Mouse (Mus musculus): ENCODE measurements at regions not wholly inside any gene's neighbourhood (a gene's known extent, or its start where the extent isn't known, plus 50 kb on each side); places are given as distances from the start of the nearest gene placed in this dataset.

DNA sequence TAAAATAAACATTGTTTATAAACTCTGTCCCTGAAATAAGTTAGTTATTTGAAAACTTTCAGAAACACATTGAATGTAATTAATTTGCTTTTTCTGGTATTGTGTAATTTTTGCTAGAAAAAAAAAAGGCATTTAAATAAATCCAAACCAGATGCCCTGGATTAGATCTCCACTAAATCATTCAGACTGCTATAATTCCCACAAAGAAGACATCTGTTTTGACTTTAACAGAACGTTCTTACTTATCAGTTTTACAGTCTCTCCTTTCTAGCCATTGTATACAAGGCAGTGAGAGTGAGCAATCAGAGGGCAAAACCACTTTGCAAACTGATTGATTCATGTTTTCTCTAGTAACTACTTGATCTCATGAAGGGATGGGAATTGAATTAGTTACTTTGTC lies 478.8 kb downstream of the Slitrk6 start:
- DNase-seq (ENCODE audit: low spot score): no peak

DNA sequence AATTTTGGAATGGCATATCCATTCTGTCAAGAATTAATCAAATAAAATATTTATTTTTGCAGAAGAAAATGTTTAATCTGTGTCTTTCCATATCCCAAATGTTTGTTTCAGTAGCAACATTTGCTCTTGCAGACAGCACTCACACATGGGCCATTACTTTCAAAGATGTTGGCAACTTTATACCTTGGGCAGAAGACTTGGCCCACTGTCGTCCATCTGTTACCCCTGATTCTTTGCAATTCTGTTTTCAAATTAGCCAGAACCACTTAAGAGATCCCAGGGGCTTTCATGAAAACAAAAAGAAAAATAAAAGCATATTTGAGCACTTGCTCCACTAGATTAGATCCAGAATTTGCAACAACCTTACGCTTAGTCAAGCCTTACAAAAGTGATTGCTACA lies 483.7 kb downstream of the Slitrk6 start:
- DNase-seq (ENCODE audit: low spot score): no peak

DNA sequence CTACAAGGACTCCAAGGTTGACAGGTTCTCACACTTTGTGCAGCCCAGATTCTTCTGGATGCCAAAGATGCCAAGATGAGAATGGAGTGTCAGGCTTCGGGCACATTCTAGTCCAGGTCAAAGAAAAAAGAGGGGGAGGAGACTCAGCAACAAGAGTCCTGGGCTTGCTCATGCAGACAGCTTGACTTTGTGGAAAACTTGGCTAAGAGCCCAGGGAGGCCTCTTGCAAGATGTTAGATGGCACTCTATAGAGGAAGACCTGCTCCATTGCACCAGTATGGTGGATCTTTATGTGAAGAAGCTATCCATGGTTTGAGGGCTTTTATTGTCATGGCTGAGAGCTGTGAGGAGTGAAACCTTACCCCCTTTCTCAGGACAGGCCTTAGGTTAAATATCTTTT lies 510.5 kb downstream of the Slitrk6 start:
- DNase-seq (ENCODE audit: low spot score): no peak

DNA sequence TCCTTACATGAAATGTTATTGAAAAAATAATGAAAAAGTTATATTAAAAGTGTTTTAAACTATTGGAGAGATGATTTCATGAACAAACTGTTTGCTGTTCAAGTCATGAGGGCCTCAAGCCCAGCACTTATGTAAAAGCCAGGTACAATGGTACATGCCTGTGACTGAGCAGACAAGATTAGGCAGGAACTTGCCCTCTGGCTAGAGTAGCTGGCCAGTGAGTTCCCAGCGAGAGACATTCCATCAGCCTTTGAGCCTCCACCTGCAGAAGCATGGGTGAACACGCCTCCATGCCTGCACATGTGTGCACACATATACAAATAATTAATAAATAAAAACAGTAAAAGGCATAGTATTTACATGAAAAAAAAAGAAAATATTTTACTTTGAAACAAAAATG lies 511.4 kb downstream of the Slitrk6 start:
- no peak for DNase-seq (ENCODE audit: low spot score)

DNA sequence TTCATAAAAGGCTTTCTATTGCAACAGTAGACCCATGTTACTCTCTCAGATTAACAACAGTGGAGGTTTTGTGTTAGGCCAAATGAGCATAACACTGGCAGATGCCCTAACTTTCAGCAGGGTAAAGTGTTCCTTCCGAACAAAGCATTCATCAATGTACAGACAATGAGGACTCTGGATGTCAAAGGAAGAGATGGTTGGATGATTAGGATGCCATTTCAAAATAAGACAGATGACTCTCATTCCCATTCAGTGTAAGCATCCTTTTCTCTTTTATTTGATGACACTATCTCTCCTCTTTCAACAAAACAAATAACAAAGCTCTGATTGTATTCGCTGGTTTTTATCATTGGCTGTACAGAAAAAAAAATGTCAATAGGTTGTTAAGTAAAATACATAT lies 516.1 kb downstream of the Slitrk6 start:
- DNase-seq (ENCODE audit: low spot score): no peak

DNA sequence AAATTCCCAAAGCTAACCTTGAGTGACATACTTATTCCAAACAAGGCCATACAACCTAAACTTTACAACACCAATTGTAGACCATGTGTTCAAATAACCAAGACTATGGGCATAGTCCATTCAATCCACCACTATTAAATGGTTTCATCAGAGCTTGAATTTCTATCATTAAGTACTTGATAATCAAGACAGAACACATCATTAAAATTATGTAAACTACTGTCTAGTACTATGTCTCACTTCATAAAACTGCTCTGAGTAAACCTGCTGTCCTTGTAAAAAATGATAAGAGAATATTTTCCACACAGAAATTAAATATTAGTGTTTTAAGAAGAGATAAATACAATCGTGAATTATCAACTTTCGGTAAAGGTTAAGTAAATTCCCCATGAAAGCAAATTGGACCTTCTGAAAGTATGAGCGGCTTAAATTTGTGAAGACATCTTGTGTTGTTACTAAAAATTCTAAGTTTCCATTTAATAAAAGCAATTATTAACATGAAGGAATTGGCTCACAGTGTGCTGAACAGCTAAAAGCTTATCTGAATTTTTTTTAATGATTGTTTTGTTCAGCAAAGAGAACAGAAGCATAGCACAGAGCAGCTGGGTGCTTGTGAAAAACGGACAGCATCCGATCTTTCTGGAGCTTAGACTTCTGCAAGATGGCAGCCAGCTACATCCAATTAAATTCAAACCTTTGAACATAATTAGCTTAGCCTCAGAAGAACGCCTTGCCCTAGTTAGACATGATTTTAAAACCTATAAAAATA lies 530.1 kb downstream of the Slitrk6 start:
- DNase-seq (ENCODE audit: low spot score): no peak

DNA sequence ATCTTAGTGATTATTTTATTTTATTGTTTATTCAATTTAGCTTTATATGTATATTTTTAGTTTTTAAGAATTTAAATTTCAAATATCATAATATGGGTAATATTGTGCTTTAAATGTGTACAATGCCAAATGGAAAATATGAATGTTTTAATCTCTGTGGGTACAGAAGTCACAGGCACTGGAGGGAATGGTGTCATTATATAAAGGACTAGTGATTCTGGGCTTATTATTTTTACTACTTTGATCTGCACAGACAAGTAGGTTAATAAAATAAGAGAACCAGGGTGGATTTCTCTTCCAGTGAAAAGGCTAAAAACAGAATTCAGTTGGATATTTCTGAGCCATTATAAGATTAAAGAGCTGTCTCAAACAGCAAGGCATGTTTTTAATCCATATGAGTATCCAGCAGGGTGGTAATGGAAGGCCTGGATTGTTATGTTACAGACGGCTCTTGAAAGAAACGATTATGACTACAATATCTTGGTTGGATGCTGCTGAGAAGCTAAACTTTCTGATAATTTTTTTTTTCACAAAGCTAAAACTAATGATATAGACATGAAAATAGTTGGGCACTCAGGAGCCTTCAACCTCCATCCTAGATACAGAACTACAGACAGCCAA lies 563.9 kb downstream of the Slitrk6 start:
- DNase-seq (ENCODE audit: low spot score): no peak

DNA sequence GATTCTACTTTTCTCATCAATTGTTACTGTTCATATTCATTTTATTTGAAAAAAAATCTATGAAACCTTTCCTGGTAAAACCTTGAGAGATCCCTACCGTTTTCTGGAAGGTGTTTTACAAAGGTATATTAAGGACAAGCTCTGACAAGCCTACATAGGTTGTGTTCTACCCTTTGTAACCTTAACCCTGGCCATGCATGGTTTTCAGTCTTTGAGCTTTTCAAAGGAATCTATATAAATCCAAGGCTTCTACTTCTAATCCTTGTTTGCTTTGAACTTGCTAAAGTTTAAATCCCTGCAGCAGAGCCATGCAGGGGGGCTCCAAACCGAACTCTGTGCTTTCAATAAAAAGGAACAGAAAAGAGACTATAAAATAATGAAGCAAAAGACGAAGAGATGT lies 564.5 kb downstream of the Slitrk6 start:
- DNase-seq (ENCODE audit: low spot score): no peak

DNA sequence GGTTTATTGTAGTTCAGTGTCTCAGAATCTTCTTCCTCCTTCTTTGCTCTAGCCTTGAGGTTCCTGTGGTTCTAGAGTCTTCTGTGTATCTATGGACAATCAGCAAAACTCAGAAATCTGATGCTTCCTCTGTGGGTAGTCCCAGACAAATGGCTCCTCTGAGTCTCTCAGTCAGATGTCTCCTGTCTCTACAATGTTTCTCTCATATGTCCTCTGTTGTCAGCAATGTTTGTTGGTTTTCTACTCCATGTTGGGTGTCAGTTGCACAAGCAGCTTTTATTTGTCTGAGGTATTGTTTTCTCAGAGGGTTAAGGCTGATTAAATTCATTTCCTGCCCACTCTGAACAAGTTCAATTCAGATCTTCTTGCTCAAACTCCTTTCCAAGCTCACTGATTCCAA lies 575.8 kb downstream of the Slitrk6 start:
- no peak for DNase-seq (ENCODE audit: low spot score)

DNA sequence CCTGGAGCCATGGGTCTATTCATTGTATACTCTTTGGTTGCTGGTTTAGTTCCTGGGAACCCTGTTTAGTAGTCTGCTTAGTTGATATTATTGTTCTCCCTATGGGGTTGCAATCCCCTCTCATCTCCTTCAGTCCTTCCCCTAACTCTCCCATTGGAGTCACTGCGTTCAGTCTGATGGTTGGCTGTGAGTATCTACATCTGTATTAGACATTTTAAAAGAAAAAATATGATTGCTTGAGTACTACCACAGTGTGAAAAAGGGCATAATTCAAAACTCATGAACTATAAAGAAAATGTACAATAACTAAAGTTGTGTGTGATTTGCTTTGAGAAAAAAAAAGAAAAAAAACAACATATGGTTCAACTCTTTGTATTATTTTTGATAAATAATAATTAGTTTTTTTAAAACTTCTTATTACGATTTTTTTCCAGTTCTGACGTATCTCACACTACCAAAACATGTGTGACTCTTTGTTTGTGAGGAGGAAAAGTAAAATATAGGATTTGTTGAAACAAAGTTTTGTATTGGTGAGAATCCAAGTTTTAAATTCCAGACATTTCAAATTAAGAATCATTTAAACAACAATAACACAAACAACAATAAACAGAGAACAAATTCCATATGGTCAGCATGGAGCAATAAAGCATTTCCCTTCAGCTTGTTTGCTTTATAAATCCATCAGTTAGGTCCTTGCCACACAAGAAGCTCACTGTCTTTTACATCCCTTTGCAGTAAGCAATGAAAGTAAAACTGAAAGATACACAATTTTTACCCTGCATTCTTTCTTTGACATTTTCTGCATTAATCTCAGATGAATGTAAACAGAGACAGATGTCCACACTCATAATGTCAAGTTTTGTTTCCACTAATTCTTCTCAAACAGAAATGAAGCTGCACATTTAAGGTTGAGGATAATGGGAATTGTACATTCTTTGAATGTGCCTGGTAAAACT lies 583.5 kb downstream of the Slitrk6 start:
- DNase-seq (ENCODE audit: low spot score): no peak

DNA sequence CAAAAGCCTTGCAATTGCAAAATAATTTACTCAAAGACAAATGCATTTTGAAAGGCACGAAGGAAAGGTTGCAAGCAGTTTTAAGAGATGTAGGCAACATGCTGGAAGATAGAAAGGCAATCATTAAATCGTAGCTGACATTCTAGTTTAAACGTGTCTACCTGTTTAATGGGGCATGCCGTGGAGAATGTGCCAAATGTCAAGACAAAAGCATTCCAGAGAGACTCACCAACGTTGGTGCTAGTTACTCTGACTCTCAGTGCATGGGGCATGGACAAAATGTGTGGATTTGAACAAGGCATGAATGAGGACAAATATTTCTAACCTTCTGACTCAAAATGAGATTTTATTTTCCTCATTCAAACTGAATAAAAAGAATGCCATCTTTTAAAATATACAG lies 586.3 kb downstream of the Slitrk6 start:
- DNase-seq (ENCODE audit: low spot score): no peak

DNA sequence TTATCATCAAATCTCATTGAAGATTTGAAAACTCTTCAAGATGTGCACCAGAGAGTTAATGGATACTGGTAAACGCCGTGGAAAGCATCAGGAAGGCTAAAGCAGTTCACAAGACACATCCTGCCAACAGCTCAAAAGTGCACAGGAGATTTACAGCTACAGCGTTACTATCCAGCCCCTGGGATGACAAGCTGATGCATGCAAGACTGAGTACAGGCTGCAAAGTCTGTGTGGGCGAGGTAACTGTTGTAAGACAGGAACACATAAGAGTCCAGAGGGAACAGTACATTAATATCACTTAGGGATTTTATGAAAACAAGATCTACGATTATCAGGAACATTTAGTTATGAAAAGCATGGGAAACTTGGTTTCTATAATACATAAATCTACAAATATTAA lies 626.7 kb downstream of the Slitrk6 start:
- DNase-seq (ENCODE audit: low spot score): no peak

DNA sequence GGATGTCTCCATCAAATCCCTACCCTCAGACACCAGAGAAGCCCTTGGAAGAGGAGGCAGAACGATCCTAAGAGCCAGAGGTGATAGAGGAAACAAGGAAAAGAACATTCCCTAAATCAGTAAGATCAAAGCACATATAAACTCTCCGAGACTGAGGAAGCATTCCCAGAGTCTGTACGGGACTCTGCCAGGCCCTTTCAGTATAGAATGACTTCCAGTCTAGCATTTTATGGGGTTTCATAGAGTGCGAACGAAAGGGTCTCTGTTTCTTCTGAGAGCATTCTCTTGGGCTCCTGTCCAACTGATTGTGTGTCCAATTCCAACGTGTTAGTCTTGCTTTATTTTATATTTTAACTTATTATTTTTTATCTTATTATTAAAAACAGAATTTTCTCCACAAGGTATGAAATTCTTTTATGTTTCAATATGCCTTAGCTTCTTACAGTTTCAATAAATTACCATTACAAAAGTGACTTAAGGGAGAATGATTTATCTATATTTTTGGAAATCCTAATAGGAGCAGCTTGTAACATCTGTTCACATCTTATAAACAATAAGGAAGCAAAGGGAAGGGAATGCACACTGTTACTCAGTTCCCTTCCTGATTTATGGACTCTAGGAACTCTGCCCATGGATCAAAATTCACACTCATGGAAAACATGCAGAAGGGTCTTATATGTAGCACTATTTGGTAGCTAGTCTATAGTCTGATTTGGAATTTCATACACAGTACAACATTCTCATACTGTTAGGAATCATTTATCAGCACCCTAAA lies 628.8 kb downstream of the Slitrk6 start:
- DNase-seq (ENCODE audit: low spot score): no peak

DNA sequence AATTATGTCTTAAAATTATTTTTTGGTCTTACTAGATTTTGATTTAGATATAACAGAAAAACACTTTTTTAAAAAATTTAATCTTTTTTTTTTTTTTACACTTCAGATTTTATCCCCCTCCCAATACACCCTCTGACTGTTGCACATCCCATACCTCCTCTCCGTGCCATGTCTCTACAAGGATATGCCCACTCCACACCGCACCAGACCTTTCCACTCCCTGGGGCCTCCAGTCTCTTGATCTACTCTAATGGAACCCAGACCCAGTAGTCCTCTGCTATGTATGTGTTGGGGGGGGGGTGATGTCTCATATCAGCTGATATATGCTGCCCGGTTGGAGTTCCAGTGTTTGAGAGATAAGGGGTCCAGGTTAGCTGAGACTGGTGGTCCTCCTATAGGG lies 632.2 kb downstream of the Slitrk6 start:
- DNase-seq (ENCODE audit: low spot score): no peak

DNA sequence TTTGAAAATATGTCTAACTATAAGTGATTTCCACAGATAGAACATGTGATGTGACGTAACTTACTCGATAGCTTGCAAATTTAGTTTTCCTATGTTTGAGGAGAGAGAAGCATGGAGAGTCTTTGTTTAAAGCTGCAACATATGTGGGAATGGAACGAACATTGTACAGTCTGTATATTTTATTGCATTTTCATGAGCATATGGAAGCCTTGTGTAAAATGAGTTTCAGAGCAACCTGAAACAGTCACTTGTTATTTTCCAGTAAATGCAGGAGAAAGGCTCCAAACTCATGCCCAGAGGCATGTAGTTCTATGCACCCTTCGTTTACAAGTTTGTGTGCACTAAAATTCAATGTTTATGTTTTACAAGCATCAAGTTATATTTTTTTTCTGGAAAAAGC lies 639.4 kb downstream of the Slitrk6 start:
- DNase-seq (ENCODE audit: low spot score): no peak

DNA sequence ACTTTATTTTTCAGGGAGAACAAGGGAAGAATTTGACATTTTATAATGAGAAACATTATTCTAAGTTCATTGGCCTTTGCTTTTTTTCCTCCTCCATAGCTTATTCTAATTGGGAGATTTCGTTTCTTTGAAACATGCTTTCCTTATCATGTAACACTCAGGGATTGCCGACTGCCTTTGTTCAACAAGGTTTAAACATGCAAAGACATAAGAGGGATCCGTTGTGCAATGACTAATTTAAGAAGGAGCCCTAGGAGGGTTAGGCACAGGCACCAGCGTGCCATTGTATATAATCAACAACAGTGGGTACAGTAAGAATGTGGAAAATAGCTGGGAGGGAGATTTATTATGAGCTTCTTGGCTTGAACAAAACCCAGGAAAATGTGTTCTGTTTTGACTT lies 654.1 kb downstream of the Slitrk6 start:
- no peak for DNase-seq (ENCODE audit: low spot score)

DNA sequence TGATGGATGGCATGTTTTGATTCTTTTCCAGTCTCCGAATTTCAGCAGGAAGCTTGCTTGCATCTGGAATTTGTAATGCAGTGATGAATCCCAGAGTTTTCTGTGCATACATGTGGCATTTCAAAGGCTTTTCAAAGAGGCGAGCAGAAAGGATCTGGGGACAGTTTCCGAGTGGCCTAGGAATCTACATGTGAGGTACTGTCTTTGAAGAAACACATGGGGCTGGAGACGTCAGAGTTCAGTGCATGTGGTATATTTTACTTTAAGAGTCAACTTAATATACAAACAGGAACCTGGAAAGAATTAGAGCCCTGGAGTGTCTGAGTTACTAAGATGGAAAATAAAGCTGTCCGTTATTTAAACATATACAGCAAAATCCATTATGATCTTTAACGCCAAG lies 676.6 kb downstream of the Slitrk6 start:
- DNase-seq (ENCODE audit: low spot score): no peak

DNA sequence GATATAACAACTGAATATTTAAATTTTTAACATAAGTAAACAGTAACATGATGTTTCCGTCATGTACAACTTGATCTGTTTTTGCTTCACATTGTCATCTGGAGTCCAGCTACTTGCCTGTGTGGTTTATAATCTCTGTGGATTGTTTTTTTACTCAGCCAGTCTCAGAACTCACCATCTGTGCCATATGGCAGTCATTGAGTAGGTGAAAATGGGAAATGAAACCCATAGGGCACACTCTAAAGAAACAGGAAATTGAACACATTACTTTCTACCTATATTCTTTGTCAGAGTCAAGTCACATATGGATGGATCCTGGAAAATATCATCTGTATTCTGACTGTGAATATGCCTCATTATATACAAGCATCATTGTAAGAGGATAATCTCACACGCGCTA lies 707.2 kb downstream of the Slitrk6 start:
- no peak for DNase-seq (ENCODE audit: low spot score)

DNA sequence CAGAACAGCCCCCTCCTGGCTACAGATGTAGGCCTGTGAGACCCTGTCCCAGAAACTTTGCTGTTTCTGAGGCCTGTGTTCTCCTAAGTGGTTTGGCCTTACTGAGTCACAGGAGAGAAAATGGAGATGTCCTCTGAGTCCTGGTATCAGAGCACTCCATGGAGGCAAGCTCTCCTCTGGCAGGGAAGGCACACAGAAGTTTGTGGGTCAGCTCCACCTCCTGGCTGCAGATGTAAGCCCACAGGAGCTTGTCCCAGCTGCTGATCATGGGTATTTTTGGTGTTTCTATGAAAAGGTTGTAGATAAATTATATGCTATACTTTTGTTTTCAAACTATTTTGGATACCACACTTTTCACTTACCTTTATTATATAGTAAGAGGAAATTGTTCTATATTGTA lies 711.7 kb downstream of the Slitrk6 start:
- no peak for DNase-seq (ENCODE audit: low spot score)

DNA sequence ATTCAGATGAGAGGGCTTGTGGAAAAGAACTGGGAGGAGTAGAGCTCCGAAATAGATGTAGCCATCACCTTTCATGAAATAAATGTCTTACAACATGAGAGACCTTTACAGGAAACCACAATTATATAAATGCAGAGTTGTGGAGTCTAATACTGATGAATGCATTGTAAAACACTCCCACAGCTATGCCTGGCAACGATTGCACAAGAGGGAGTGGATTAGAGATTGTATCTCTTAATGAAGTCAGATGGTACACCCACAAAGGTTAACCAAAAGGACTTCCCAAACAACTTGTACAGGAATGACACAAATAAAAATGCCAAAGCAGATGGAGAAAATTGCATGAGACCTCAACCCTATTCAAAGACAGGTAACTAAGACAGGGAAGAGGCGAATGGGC lies 733.1 kb downstream of the Slitrk6 start:
- no peak for DNase-seq (ENCODE audit: low spot score)

DNA sequence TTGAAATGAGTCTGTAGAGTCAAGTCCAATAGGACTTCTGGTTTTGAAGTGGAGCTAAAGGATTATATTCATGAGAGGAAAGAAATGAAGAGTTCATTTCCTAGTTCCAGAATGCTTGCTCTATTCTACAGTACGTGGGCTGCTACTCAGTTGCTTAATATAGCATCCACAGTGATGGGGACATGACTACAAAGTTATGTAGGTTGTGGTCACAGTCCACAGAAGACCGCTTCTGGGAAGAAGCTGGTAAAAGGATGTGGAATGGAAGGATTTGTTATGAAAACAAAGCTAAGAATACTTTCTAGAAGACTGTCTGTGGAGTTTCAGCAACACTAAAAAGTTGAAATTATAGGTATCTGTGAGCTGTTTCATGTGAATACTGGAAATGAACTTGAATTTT lies 739.8 kb downstream of the Slitrk6 start:
- DNase-seq (ENCODE audit: low spot score): no peak

DNA sequence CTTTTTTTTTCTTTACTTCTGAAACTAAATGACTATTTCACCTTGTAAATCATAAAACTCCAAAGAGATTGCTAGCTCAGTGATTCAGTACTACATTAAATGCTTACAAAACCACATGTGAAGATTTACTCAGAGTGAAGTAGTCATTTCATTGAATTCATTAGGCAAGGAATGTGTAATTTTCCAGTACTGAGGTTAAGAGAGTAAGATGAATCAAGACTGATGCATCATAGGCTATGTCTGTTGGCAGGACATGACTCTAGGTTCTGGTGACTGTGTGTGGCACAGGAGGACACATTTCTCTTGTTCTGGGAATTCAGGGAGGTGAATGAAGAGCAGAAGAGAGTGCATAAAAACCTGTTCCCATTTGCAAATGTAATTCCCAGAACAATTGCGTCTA lies 741.7 kb downstream of the Slitrk6 start:
- no peak for DNase-seq (ENCODE audit: low spot score)
